ENCODE assay signal across 21 mouse cellular contexts in the genomic region with DNA sequence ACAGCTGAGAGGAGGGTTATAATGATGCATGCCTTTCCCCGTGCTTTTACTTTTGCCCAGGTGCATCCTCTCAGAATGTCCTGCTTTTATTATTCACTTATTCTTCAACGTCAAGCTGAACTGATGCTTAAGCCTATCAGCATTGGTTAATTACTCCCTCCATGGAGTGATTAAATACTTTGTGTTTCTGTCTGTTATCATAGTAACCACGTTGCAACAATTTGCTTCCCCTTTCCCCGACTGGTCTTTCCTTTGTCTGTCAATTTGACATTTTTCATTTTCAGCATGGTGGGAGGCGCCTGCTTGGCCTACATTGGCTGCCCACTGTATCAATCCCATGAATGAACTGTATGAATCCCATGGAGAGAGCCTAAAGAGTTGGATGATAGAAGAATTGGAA.
DNase-seq lines count a peak whose midpoint lies in the region; ATAC-seq and TF ChIP-seq lines count a peak whose summit lies in the region.
"Had no signal": no experiment of that assay in that cellular context is flagged by ENCODE, and none has a peak within 500 bp of the region (broad histone marks: within the 10 kb centered on the region; RNA-seq: fewer than 3 reads in every experiment).

No protein-coding gene starts in this region.

- ATAC-seq in midbrain, embryonic 11.5 days (ENCODE audit: low FRiP score) = no peak
- no peak for ATAC-seq in midbrain, postnatal 0 days (ENCODE audit: low FRiP score)
- ATAC-seq in common myeloid progenitor, adult 5-6 weeks (replicated peaks; ENCODE audit: low read depth, poor library complexity, severe bottlenecking) = peak; percentile 80
- peak; percentile 84 to 89 for ATAC-seq in hematopoietic stem cell, adult 5-6 weeks (replicated peaks in 1 of 2; ENCODE audit: insufficient read depth in 1 of 2, low FRiP score in 2 of 2, low TSS enrichment in 1 of 2, low read depth in 1 of 2, poor library complexity in 2 of 2, severe bottlenecking in 2 of 2)
- ATAC-seq: activated CD4-positive, CD25-positive, alpha-beta regulatory T cell, adult 4 months; forebrain, embryonic 13.5 days; forebrain, embryonic 15.5 days; forebrain, postnatal 0 days; Patski had no signal

- DNase-seq in midbrain, embryonic 11.5 days (ENCODE audit: low spot score, missing footprints) = peak; percentile 23
- no peak for DNase-seq in midbrain, postnatal 0 days (ENCODE audit: low spot score)
- DNase-seq in MEL (ENCODE audit: low read depth, low spot score) = peak; percentile 23
- no peak for DNase-seq in cerebellum, adult 18-20 months
- DNase-seq in cerebellum, postnatal 14 days = no peak
- no peak for DNase-seq in cerebellum, postnatal 4 days (ENCODE audit: low spot score in 2 of 2)
- DNase-seq: adrenal gland, adult 8-10 months; adrenal gland, postnatal 36 days; cerebellum, adult 11-12 months; cerebellum, adult 8-10 months; cerebellum, adult 9-11 months; cerebellum, postnatal 25 days; forebrain, postnatal 0 days had no signal

- H3K4me1 ChIP-seq in midbrain, embryonic 11.5 days (ENCODE audit: control insufficient read depth, insufficient read depth, low read length) = no peaks in the 10 kb centered on the region
- H3K4me1 ChIP-seq in midbrain, postnatal 0 days (ENCODE audit: insufficient read depth, low read length) = no peaks in the 10 kb centered on the region
- H3K4me1 ChIP-seq in MEL (ENCODE audit: control insufficient read depth in 1 of 2, insufficient read depth in 2 of 2, low read length in 2 of 2) = 0 out of 4 replicates have a peak, but pooled peaks cover 0 to 2% of the 10 kb centered on the region in 2 experiments
- H3K4me1 ChIP-seq: embryonic facial prominence, embryonic 10.5 days; embryonic facial prominence, embryonic 12.5 days; forebrain, embryonic 13.5 days; forebrain, embryonic 15.5 days had no signal

- no peak for TF ChIP-seq RAD21 in MEL (IDR thresholded peaks at IDR 0.05; ENCODE audit: low read depth, low read length)

- TF ChIP-seq CTCF in midbrain, postnatal 0 days (IDR thresholded peaks at IDR 0.05) = no peak
- TF ChIP-seq CTCF in MEL (IDR thresholded peaks at IDR 0.05 in 2 of 3, conservative IDR thresholded peaks at IDR 0.05 in 1 of 3; ENCODE audit: control insufficient read depth in 1 of 3, insufficient read depth in 1 of 3, low read depth in 2 of 3, low read length in 3 of 3, poor library complexity in 1 of 3, severe bottlenecking in 1 of 3) = no peak

- no peak overlapping the region for H3K27ac ChIP-seq in midbrain, embryonic 11.5 days (ENCODE audit: low read depth, low read length)
- H3K27ac ChIP-seq in midbrain, postnatal 0 days (ENCODE audit: low read depth, low read length) = no peak overlapping the region
- no peak overlapping the region for H3K27ac ChIP-seq in MEL (ENCODE audit: control insufficient read depth, low read depth, low read length)
- H3K27ac ChIP-seq: embryonic facial prominence, embryonic 10.5 days; embryonic facial prominence, embryonic 12.5 days; forebrain, embryonic 13.5 days; forebrain, embryonic 15.5 days had no signal

- no peak overlapping the region for H3K4me3 ChIP-seq in midbrain, embryonic 11.5 days (ENCODE audit: low read depth, low read length)
- H3K4me3 ChIP-seq in midbrain, postnatal 0 days (ENCODE audit: low read depth, low read length) = no peak overlapping the region
- H3K4me3 ChIP-seq in MEL (ENCODE audit: control insufficient read depth in 1 of 2, insufficient read depth in 1 of 2, low read depth in 2 of 2, low read length in 2 of 2) = no peak overlapping the region
- H3K4me3 ChIP-seq: embryonic facial prominence, embryonic 10.5 days; embryonic facial prominence, embryonic 12.5 days; forebrain, embryonic 13.5 days; forebrain, embryonic 15.5 days had no signal

- no peak overlapping the region for H3K9ac ChIP-seq in midbrain, embryonic 11.5 days (ENCODE audit: low read length)
- no peak overlapping the region for H3K9ac ChIP-seq in midbrain, postnatal 0 days (replicated peaks; ENCODE audit: low read length, poor library complexity, severe bottlenecking)
- no peak overlapping the region for H3K9ac ChIP-seq in MEL (ENCODE audit: control insufficient read depth, low read depth, low read length, poor library complexity, severe bottlenecking)
- H3K9ac ChIP-seq: embryonic facial prominence, embryonic 12.5 days; forebrain, embryonic 13.5 days; forebrain, embryonic 15.5 days; forebrain, postnatal 0 days had no signal

- H3K9me3 ChIP-seq in midbrain, embryonic 11.5 days (ENCODE audit: control insufficient read depth, low read length) = no peaks in the 10 kb centered on the region
- H3K9me3 ChIP-seq in midbrain, postnatal 0 days (ENCODE audit: low read length) = no peaks in the 10 kb centered on the region
- no peaks in the 10 kb centered on the region for H3K9me3 ChIP-seq in MEL (replicated peaks; ENCODE audit: insufficient read depth, low read length)
- H3K9me3 ChIP-seq: embryonic facial prominence, embryonic 10.5 days; embryonic facial prominence, embryonic 12.5 days; forebrain, embryonic 13.5 days; forebrain, embryonic 15.5 days had no signal

- no peak overlapping the region for H3K4me2 ChIP-seq in midbrain, embryonic 11.5 days
- H3K4me2 ChIP-seq in midbrain, postnatal 0 days (ENCODE audit: low read depth, low read length, poor library complexity, severe bottlenecking) = no peak overlapping the region
- H3K4me2 ChIP-seq: embryonic facial prominence, embryonic 12.5 days; forebrain, embryonic 13.5 days; forebrain, embryonic 15.5 days had no signal

- no peak for TF ChIP-seq POLR2A in MEL (IDR thresholded peaks at IDR 0.05; ENCODE audit: control insufficient read depth in 1 of 2, insufficient read depth in 1 of 2, low read depth in 1 of 2, low read length in 2 of 2, poor library complexity in 1 of 2)

- no peak for TF ChIP-seq EP300 in MEL (IDR thresholded peaks at IDR 0.05; ENCODE audit: low read depth in 1 of 2, low read length in 2 of 2)

- no peaks in the 10 kb centered on the region for H3K36me3 ChIP-seq in midbrain, embryonic 11.5 days (ENCODE audit: control insufficient read depth, insufficient read depth, low read length)
- no peaks in the 10 kb centered on the region for H3K36me3 ChIP-seq in midbrain, postnatal 0 days (ENCODE audit: insufficient read depth, low read length)
- no peaks in the 10 kb centered on the region for H3K36me3 ChIP-seq in MEL (ENCODE audit: control insufficient read depth in 1 of 2, insufficient read depth in 2 of 2, low read length in 2 of 2)
- H3K36me3 ChIP-seq: embryonic facial prominence, embryonic 10.5 days; embryonic facial prominence, embryonic 12.5 days; forebrain, embryonic 15.5 days had no signal

- H3K79me2 ChIP-seq in MEL (ENCODE audit: control insufficient read depth, insufficient read depth, low read length, poor library complexity) = no peaks in the 10 kb centered on the region

- no peaks in the 10 kb centered on the region for H3K27me3 ChIP-seq in midbrain, embryonic 11.5 days (ENCODE audit: control insufficient read depth, insufficient read depth, low read length)
- no peaks in the 10 kb centered on the region for H3K27me3 ChIP-seq in midbrain, postnatal 0 days (ENCODE audit: insufficient read depth, low read length)
- H3K27me3 ChIP-seq in MEL (ENCODE audit: control insufficient read depth in 1 of 2, insufficient read depth in 2 of 2, low read length in 2 of 2) = no peaks in the 10 kb centered on the region
- H3K27me3 ChIP-seq: embryonic facial prominence, embryonic 12.5 days; forebrain, embryonic 13.5 days; forebrain, embryonic 15.5 days; Patski had no signal

- WGBS in midbrain, embryonic 11.5 days = 76% methylated on average over 5 of the region's 5 CpGs
- WGBS in midbrain, postnatal 0 days = 69% methylated on average over 5 of the region's 5 CpGs

TF ChIP-seq in MEL, 35 proteins besides CTCF, POLR2A, EP300 and RAD21:
- TF ChIP-seq USF2 (IDR thresholded peaks at IDR 0.05; ENCODE audit: borderline replicate concordance in 1 of 2, insufficient read depth in 1 of 2, low read depth in 1 of 2, low read length in 2 of 2) = no peak
- TF ChIP-seq NELFE (IDR thresholded peaks at IDR 0.05; ENCODE audit: low read depth, low read length) = no peak
- TF ChIP-seq ZNF384 (IDR thresholded peaks at IDR 0.05; ENCODE audit: low read depth, low read length) = no peak
- TF ChIP-seq HCFC1 (IDR thresholded peaks at IDR 0.05; ENCODE audit: low read depth, low read length) = no peak
- no peak for TF ChIP-seq MAFK (IDR thresholded peaks at IDR 0.05; ENCODE audit: borderline replicate concordance, low read depth, low read length)

Comparison
In these comparisons a context has a peak if more than half of its experiments do, and no peak if none do; other contexts are left out.
1. DNase-seq: peak in midbrain, embryonic 11.5 days (single experiment) and MEL (single experiment); none in midbrain, postnatal 0 days (single experiment), cerebellum, adult 18-20 months (0 of 2), cerebellum, postnatal 14 days (0 of 2) and cerebellum, postnatal 4 days (0 of 2).
2. ATAC-seq: peak in common myeloid progenitor, adult 5-6 weeks (single experiment) and hematopoietic stem cell, adult 5-6 weeks (2 of 2); none in midbrain, embryonic 11.5 days (single experiment) and midbrain, postnatal 0 days (single experiment).